Mouse (Mus musculus) heart, embryonic 12.5 days (tissue): ENCODE measurements around the gene Rp9. TPM values are rescaled to one million over a fixed set of nuclear protein-coding genes. Genes with fewer than 3 reads are reported as not detected.

Experiments used
- ATAC-seq: fragments of 200-750 bp; cut with Nextera tagmentation; 2 replicates; pipeline ENCODE4 v1.8.0; 2017; ENCODE audit warnings: moderate TSS enrichment, moderate library complexity; ENCODE audit not compliant: insufficient number of reproducible peaks, low FRiP score
- H3K27ac ChIP-seq: fragments of 300-500 bp; sonication (generic); 2 replicates; pipeline ENCODE4 v1.5.1; 2016; ENCODE audit warnings: mild to moderate bottlenecking, moderate library complexity; ENCODE audit not compliant: poor library complexity, severe bottlenecking
- H3K27me3 ChIP-seq: fragments of 300-500 bp; sonication (generic); replicated peaks from 2 replicates; pipeline ENCODE4 v1.6.1; 2016; ENCODE audit warnings: mild to moderate bottlenecking, moderate library complexity
- H3K36me3 ChIP-seq: fragments of 300-500 bp; sonication (generic); 2 replicates; pipeline ENCODE4 v1.6.1; 2016; ENCODE audit warnings: mild to moderate bottlenecking, moderate library complexity
- H3K4me1 ChIP-seq: fragments of 300-500 bp; sonication (generic); replicated peaks from 2 replicates; pipeline ENCODE4 v1.6.1; 2016; ENCODE audit warnings: mild to moderate bottlenecking
- H3K4me2 ChIP-seq: fragments of 300-500 bp; sonication (generic); 2 replicates; pipeline ENCODE4 v1.6.1; 2016; ENCODE audit warnings: mild to moderate bottlenecking, moderate library complexity
- H3K4me3 ChIP-seq: fragments of 300-500 bp; sonication (generic); 2 replicates; pipeline ENCODE4 v1.5.1; 2016; ENCODE audit warnings: mild to moderate bottlenecking
- H3K9ac ChIP-seq: fragments of 300-500 bp; sonication (generic); 2 replicates; pipeline ENCODE4 v1.6.1; 2016; ENCODE audit warnings: mild to moderate bottlenecking, moderate library complexity
- H3K9me3 ChIP-seq: fragments of 300-500 bp; sonication (generic); replicated peaks from 2 replicates; pipeline ENCODE4 v1.6.1; 2016; ENCODE audit warnings: mild to moderate bottlenecking, moderate library complexity
- WGBS: fragments of 180-500 bp; shearing (Covaris S2); methylation state at CpG from one replicate; pipeline ENCODE4 v1.1.7; 2016; 5-methylcytosine and 5-hydroxymethylcytosine counted together
- polyA plus RNA-seq: library from polyadenylated mRNA; unstranded; fragments of >200 nt; fragmentation: Nextera tagmentation; extraction: Ambion mirVana; gene quantifications from 2 replicates; pipeline ENCODE4 v1.2.1, GENCODE M21; 2016

Rp9 gene
- polyA plus RNA-seq, 1 experiment from 2014 or later: 48.1 TPM

- H3K27ac ChIP-seq: no peak overlapping the region
- no peak overlapping the region for H3K4me3 ChIP-seq
- no peaks in the 10 kb centered on the region for H3K9me3 ChIP-seq
- no peak overlapping the region for H3K4me2 ChIP-seq
- no peaks in the 10 kb centered on the region for H3K36me3 ChIP-seq
- WGBS: 76% methylated on average over 12 of the region's 12 CpGs
- ATAC-seq: no peak
- H3K9ac ChIP-seq: no peak overlapping the region
- no peaks in the 10 kb centered on the region for H3K4me1 ChIP-seq
- no peaks in the 10 kb centered on the region for H3K27me3 ChIP-seq
These were observed 15.2 kb upstream of the Rp9 start for GRCm38 (mm10) chr9:22484562-22485308.

DNA sequence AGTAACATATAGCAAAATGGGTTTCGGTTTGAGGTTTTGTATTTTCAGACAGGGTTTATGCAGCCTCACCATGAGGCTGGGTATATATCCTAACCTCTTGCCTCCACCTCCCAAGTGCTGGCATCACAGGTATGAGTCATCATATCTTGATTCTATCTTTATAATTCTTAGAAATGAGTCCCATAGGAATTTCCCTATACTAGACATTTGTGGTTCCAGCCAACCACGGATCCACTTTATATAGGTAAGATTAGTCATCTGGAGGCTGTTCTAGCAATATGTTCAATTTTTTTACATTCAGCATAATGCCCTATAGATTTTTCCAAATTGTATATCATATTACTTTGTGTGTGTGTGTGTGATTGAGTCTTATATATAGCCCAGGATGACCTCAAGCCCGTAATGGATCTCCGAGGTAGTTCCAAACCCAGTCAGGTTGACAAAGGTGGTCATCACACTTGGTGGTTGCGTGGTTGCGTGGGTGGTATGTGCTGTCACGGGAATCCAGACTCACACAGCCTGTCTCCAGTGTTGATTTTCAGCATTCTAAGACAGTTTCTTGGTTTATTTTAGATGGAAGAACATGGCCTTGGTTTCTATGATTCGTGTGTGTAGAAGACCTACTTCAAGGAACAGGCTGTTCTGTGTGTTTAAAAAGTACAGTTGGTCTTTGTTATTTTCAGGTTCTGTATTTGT lies 14.5 kb upstream of the Rp9 start:
- Histone ChIP-seq H3K4me2 (no peak overlapping the region), H3K27me3 (no peaks in the 10 kb centered on the region), H3K9me3 (no peaks in the 10 kb centered on the region), H3K4me1 (no peaks in the 10 kb centered on the region), H3K4me3 (no peak overlapping the region), H3K36me3 (no peaks in the 10 kb centered on the region), H3K27ac (no peak overlapping the region), H3K9ac (no peak overlapping the region)
- ATAC-seq: no peak
- WGBS: 89% methylated on average over 8 of the region's 8 CpGs

- no peaks in the 10 kb centered on the region for H3K4me1 ChIP-seq
- no peak overlapping the region for H3K9ac ChIP-seq
- no peak overlapping the region for H3K27ac ChIP-seq
- no peak overlapping the region for H3K4me2 ChIP-seq
- no peaks in the 10 kb centered on the region for H3K9me3 ChIP-seq
- H3K4me3 ChIP-seq: no peak overlapping the region
- no peaks in the 10 kb centered on the region for H3K36me3 ChIP-seq
- no peaks in the 10 kb centered on the region for H3K27me3 ChIP-seq
- 89% methylated on average over 8 of the region's 8 CpGs for WGBS
- ATAC-seq: no peak
These were observed 9.4 kb upstream of the Rp9 start for GRCm38 (mm10) chr9:22478946-22479345.

GRCm38 (mm10) chr9:22476265-22476664 lies 6.7 kb upstream of the Rp9 start:
- ATAC-seq: no peak
- no peaks in the 10 kb centered on the region for H3K9me3 ChIP-seq
- no peaks in the 10 kb centered on the region for H3K4me1 ChIP-seq
- peak overlapping the region; percentile 73 for H3K9ac ChIP-seq
- peak overlapping the region; percentile 60 for H3K4me3 ChIP-seq
- H3K27ac ChIP-seq: no peak overlapping the region; the same call in 1 of the 2 replicates
- H3K4me2 ChIP-seq: peak overlapping the region; percentile 92
- no peaks in the 10 kb centered on the region for H3K36me3 ChIP-seq
- 4% methylated on average over 10 of the region's 10 CpGs for WGBS
- no peaks in the 10 kb centered on the region for H3K27me3 ChIP-seq

DNA sequence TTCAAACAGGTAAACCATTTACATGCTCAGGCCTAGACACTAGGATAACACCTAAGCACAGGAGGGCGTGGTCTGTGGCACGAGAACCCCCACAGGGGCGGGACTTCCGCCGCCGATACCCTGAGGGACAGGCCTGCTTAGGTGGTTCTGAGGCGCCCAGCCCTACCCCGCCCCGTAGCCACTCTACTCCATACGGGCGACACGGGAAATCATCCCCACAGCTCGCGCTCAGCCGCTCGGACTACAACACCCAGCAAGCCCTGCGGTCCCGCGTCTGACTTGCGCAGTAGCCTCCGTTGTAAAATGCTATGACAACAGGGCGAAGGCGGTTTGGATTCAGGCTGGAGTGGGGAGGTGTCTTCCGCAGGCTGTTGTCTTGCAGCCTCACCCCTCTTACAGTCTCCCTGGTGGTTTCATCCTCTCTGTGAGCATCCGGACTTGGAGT lies 5.9 kb upstream of the Rp9 start, which contains the start of gene Bbs9:
Gene Bbs9 (plus strand): TSS at position 292 of the 445 bp plus-strand sequence.
- Histone ChIP-seq H3K4me1 (no peaks in the 10 kb centered on the region), H3K9me3 (no peaks in the 10 kb centered on the region), H3K4me3 (peak within 1 kb of the TSS; percentile 60), H3K9ac (peak within 1 kb of the TSS; percentile 73), H3K27me3 (no peaks in the 10 kb centered on the region), H3K4me2 (peak within 1 kb of the TSS; percentile 92), H3K36me3 (no peaks in the 10 kb centered on the region), H3K27ac (peak within 1 kb of the TSS; percentile 41; the same call in 1 of the 2 replicates)
- under 1% methylated on average over 25 of the region's 25 CpGs for WGBS
- peak; percentile 99 for ATAC-seq

- Histone ChIP-seq H3K4me2 (no peak overlapping the region), H3K27me3 (no peaks in the 10 kb centered on the region), H3K36me3 (peaks cover 13% of the 10 kb centered on the region), H3K4me3 (no peak overlapping the region), H3K9me3 (no peaks in the 10 kb centered on the region), H3K9ac (no peak overlapping the region), H3K4me1 (peaks cover 3% of the 10 kb centered on the region; the same call in 1 of the 2 replicates), H3K27ac (no peak overlapping the region)
- ATAC-seq: no peak
- WGBS: 70% methylated on average over 8 of the region's 8 CpGs
These were observed 664 bp downstream of the Rp9 start for GRCm38 (mm10) chr9:22468899-22469259.

- Histone ChIP-seq H3K27me3 (no peaks in the 10 kb centered on the region), H3K9me3 (no peaks in the 10 kb centered on the region), H3K36me3 (peaks cover 13% of the 10 kb centered on the region), H3K4me3 (peak overlapping the region; percentile 80), H3K9ac (peak overlapping the region; percentile 95), H3K4me1 (peaks cover 3% of the 10 kb centered on the region; the same call in 1 of the 2 replicates), H3K4me2 (peak overlapping the region; percentile 77), H3K27ac (peak overlapping the region; percentile 89)
- WGBS: 4% methylated on average over 43 of the region's 43 CpGs
- peak; percentile 94 for ATAC-seq
These were observed 1.2 kb downstream of the Rp9 start for GRCm38 (mm10) chr9:22468170-22468898.

GRCm38 (mm10) chr9:22467371-22468169 lies 2.0 kb downstream of the Rp9 start:
- WGBS: under 1% methylated on average over 70 of the region's 73 CpGs
- peak overlapping the region; percentile 80 for H3K4me3 ChIP-seq
- peaks cover 13% of the 10 kb centered on the region for H3K36me3 ChIP-seq
- peak; percentile 70 for ATAC-seq
- H3K4me2 ChIP-seq: peak overlapping the region; percentile 77
- H3K27ac ChIP-seq: peak overlapping the region; percentile 89
- H3K9ac ChIP-seq: peak overlapping the region; percentile 95
- H3K4me1 ChIP-seq: peaks cover 3% of the 10 kb centered on the region; the same call in 1 of the 2 replicates
- no peaks in the 10 kb centered on the region for H3K9me3 ChIP-seq
- no peaks in the 10 kb centered on the region for H3K27me3 ChIP-seq

- WGBS: 93% methylated on average over 5 of the region's 5 CpGs
- H3K27ac ChIP-seq: no peak overlapping the region
- H3K4me1 ChIP-seq: peaks cover 3% of the 10 kb centered on the region; the same call in 1 of the 2 replicates
These were observed 3.3 kb downstream of the Rp9 start for GRCm38 (mm10) chr9:22466212-22466611.

GRCm38 (mm10) chr9:22461946-22462345 lies 7.6 kb downstream of the Rp9 start:
- no peak for ATAC-seq
- Histone ChIP-seq H3K9ac (no peak overlapping the region), H3K4me3 (no peak overlapping the region), H3K4me2 (no peak overlapping the region), H3K27ac (no peak overlapping the region), H3K4me1 (no peaks in the 10 kb centered on the region), H3K36me3 (peaks cover 40% of the 10 kb centered on the region), H3K27me3 (no peaks in the 10 kb centered on the region), H3K9me3 (no peaks in the 10 kb centered on the region)
- 90% methylated on average over 3 of the region's 3 CpGs for WGBS

More at GRCm38 (mm10) chr9:22466212-22466611, 3.3 kb downstream of the Rp9 start:
- no peaks in the 10 kb centered on the region for H3K9me3 ChIP-seq
- no peaks in the 10 kb centered on the region for H3K27me3 ChIP-seq
- peaks cover 22% of the 10 kb centered on the region for H3K36me3 ChIP-seq
- H3K9ac ChIP-seq: no peak overlapping the region
- H3K4me2 ChIP-seq: no peak overlapping the region
- no peak for ATAC-seq
- H3K4me3 ChIP-seq: no peak overlapping the region
